Comparison of ENCODE assay signal across 10 mouse cellular contexts in genomic region chr9:40765581-40765940, GRCm38 (mm10). TPM values are rescaled to one million over a fixed set of nuclear protein-coding genes. Genes with fewer than 3 reads are reported as not detected.
A peak's percentile ranks its signal among the peaks of the same experiment; 100 is the strongest.
DNase-seq lines count a peak whose midpoint lies in the region; ATAC-seq lines count a peak whose summit lies in the region.
"Had no signal": no experiment of that assay in that cellular context is flagged by ENCODE, and none has a peak within 500 bp of the region (broad histone marks: within the 10 kb centered on the region; RNA-seq: fewer than 3 reads in every experiment).

No protein-coding gene starts in this region.

- DNase-seq in kidney, postnatal 25 days = peak; percentile 24 to 50
- DNase-seq in kidney, adult 8-10 months = no peak
- DNase-seq in brain, adult 2 months (ENCODE audit: low read depth, low spot score) = peak; percentile 88
- peak; percentile 70 to 76 for DNase-seq in left cerebral cortex, adult 9 months (ENCODE audit: low spot score in 2 of 2)
- DNase-seq in right cerebral cortex, adult 2 months (ENCODE audit: low spot score in 2 of 2) = peak; percentile 73 to 79
- DNase-seq in ovary, adult 18-20 months (ENCODE audit: low spot score) = no peak
- DNase-seq in spleen, adult 18-20 months = no peak
- DNase-seq: cerebellum, adult 9-11 months had no signal

- no peaks in the 10 kb centered on the region for H3K4me1 ChIP-seq in neural tube, embryonic 15.5 days

- no peaks in the 10 kb centered on the region for H3K9me3 ChIP-seq in neural tube, embryonic 15.5 days (replicated peaks)

- ATAC-seq in neural tube, embryonic 15.5 days (ENCODE audit: low FRiP score) = no peak

- H3K4me2 ChIP-seq in neural tube, embryonic 15.5 days = no peak overlapping the region

- no peak overlapping the region for H3K9ac ChIP-seq in neural tube, embryonic 15.5 days (replicated peaks)

- no peak overlapping the region for H3K4me3 ChIP-seq in neural tube, embryonic 15.5 days (replicated peaks)
- H3K4me3 ChIP-seq: myocyte had no signal

- no peak overlapping the region for H3K27ac ChIP-seq in neural tube, embryonic 15.5 days (replicated peaks)

- H3K27me3 ChIP-seq in neural tube, embryonic 15.5 days (replicated peaks) = no peaks in the 10 kb centered on the region

- WGBS in neural tube, embryonic 15.5 days = 78% methylated on average over 12 of the region's 12 CpGs

- peaks cover 31% of the 10 kb centered on the region for H3K36me3 ChIP-seq in neural tube, embryonic 15.5 days

RNA-seq across cellular contexts. Expression of gene Hspa8, which starts 35.2 kb away (rescaled TPM):
- polyA plus RNA-seq in neural tube, embryonic 15.5 days (2015; fragmentation: Nextera tagmentation; extraction: Ambion mirVana) = 3,055 and 3,120 TPM in 2 replicates

Comparison
In these comparisons a context has a peak if more than half of its experiments do, and no peak if none do; other contexts are left out.
1. DNase-seq: peak in kidney, postnatal 25 days (2 of 2), brain, adult 2 months (single experiment), left cerebral cortex, adult 9 months (2 of 2) and right cerebral cortex, adult 2 months (2 of 2); none in kidney, adult 8-10 months (0 of 2), ovary, adult 18-20 months (single experiment) and spleen, adult 18-20 months (0 of 2).